ENCODE assay signal across 23 mouse cellular contexts in the genomic region with DNA sequence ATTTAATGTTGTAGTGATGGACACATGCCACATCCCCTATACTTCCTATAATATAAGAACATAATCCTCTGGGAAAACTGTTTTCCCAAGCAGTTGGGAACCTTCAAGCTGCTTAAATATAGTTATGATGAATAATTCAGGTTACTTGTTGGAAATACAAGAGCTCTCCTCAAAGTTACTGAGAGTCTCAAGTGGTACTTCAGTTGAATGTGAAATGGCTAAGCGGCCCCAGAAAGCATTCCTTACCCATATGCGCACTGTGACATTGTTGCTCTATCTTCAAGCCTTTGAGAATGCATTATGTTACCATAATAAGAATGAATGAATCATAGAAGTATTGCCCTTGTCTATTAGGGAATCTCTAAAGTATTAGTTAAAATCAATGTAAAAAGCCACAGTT. TPM values are rescaled to one million over a fixed set of nuclear protein-coding genes. Genes with fewer than 3 reads are reported as not detected.
"Had no signal": no experiment of that assay in that cellular context is flagged by ENCODE, and none has a peak within 500 bp of the region (broad histone marks: within the 10 kb centered on the region; RNA-seq: fewer than 3 reads in every experiment).

No protein-coding gene starts in this region.

- ATAC-seq: liver, postnatal 0 days; midbrain, embryonic 13.5 days; midbrain, embryonic 15.5 days had no signal

- H3K9me3 ChIP-seq: liver, embryonic 13.5 days; liver, embryonic 15.5 days; midbrain, embryonic 13.5 days; midbrain, embryonic 15.5 days; neural tube, embryonic 12.5 days had no signal

- H3K4me2 ChIP-seq: liver, embryonic 11.5 days; liver, embryonic 13.5 days; liver, embryonic 15.5 days; midbrain, embryonic 11.5 days; midbrain, embryonic 13.5 days; midbrain, embryonic 15.5 days; neural tube, embryonic 12.5 days had no signal

- H3K36me3 ChIP-seq: liver, embryonic 13.5 days; liver, embryonic 15.5 days; midbrain, embryonic 13.5 days; midbrain, embryonic 15.5 days; neural tube, embryonic 12.5 days had no signal

- H3K4me3 ChIP-seq: liver, embryonic 13.5 days; liver, embryonic 15.5 days; megakaryocyte, embryonic 14.5 days; midbrain, embryonic 13.5 days; midbrain, embryonic 15.5 days; neural tube, embryonic 12.5 days had no signal

- H3K27ac ChIP-seq: liver, embryonic 13.5 days; liver, embryonic 15.5 days; macrophage; midbrain, embryonic 13.5 days; midbrain, embryonic 15.5 days; neural tube, embryonic 12.5 days had no signal

- DNase-seq: liver; liver, embryonic 13.5 days; liver, postnatal 0 days; right cerebral cortex, adult 18-20 months; right cerebral cortex, postnatal 25 days; right cerebral cortex, postnatal 4 days; spleen, adult 18-20 months; thymus, adult 18-20 months; thymus, postnatal 14 days; thymus, postnatal 36 days had no signal

- H3K4me1 ChIP-seq: liver, embryonic 13.5 days; liver, embryonic 15.5 days; megakaryocyte, embryonic 14.5 days; neural tube, embryonic 12.5 days had no signal

- H3K9ac ChIP-seq: liver, embryonic 13.5 days; liver, embryonic 15.5 days; liver, postnatal 0 days; midbrain, embryonic 13.5 days; midbrain, embryonic 15.5 days; neural tube, embryonic 12.5 days had no signal

- H3K27me3 ChIP-seq: liver, embryonic 13.5 days; liver, embryonic 15.5 days; megakaryocyte, embryonic 14.5 days; midbrain, embryonic 13.5 days; midbrain, embryonic 15.5 days; neural tube, embryonic 12.5 days had no signal

RNA-seq across cellular contexts. Expression of gene Gm10118, which starts 45.1 kb away (rescaled TPM):
- total RNA-seq: megakaryocyte progenitor cell, adult 5-6 weeks; monocyte, adult 5-6 weeks; neutrophil, adult 5-6 weeks had no signal
- polyA plus RNA-seq: liver, embryonic 13.5 days; liver, embryonic 15.5 days; liver, postnatal 0 days; macrophage; small intestine, adult 2 months; thymus, postnatal 0 days had no signal
